Mouse (Mus musculus): ENCODE measurements around the gene Rassf2. TPM values are rescaled to one million over a fixed set of nuclear protein-coding genes. Genes with fewer than 3 reads are reported as not detected.
A peak's percentile ranks its signal among the peaks of the same experiment; 100 is the strongest.

Rassf2 gene
- total RNA-seq, 2 experiments from 2014 or later, result 3.5 to 6.8 TPM

DNA sequence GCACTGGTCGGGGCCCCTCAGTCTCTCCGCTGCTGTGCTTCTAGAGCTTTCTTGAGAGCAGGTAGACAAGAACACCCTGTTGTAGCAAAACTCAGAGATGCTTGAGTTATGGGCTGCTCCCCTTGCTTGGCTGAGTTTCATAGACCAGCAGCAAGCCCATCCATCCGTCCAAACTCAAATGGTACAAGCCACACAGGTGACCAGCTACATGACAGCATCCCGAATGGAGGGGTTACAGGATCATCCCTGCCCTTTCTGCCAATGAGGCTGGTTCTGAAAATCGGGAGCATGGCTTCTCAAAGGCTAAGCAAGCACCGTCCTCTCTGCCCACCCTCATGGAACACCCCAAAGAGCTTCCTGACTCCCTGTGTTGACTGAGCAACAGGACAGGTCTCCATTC lies 35.1 kb downstream of the Rassf2 start:
- intact Hi-C loops (cut with DNase I), result no loop called here
- TF ChIP-seq CTCF (IDR thresholded peaks at IDR 0.05), result no peak
- H3K4me3 ChIP-seq, result no peak overlapping the region
- no peak for DNase-seq
- H3K27ac ChIP-seq, result no peak overlapping the region

DNA sequence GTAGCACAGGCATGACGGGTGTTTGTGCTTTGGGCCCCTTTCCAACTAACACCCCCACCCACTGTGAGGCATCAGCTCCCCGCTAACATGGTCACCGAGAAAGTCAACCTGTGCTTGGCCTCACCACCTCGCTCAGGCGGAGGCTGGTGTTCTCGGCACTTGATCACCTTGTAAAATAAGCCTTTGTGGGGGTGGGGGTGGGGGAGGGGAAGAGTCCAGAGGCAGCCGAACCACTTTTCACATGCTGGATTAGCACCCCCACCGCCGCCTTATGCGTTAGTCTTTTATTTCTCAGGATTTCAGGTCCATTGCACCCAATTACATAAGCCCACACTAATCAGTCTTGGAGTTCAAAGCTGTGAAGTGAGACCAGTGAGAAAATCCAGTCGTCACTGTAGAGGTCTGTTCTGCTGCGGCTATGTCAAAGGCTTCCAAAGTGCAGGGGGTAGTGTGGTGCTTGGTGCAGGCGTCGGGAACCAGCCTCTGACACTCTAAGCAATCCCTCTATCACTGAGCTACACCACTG lies 36.4 kb downstream of the Rassf2 start:
- TF ChIP-seq CTCF (IDR thresholded peaks at IDR 0.05), result no peak
- intact Hi-C loops (cut with DNase I), result no loop called here
- Histone ChIP-seq H3K27ac (no peak overlapping the region), H3K4me3 (no peak overlapping the region)
- DNase-seq, result no peak

GRCm38 (mm10) chr2:131993151-131993550 lies 36.9 kb downstream of the Rassf2 start:
- no peak for DNase-seq
- intact Hi-C loops (cut with DNase I), result no loop called here
- Histone ChIP-seq H3K27ac (no peak overlapping the region), H3K4me3 (no peak overlapping the region)
- no peak for TF ChIP-seq CTCF (IDR thresholded peaks at IDR 0.05)

GRCm38 (mm10) chr2:131992487-131992886 lies 37.6 kb downstream of the Rassf2 start:
- intact Hi-C loops (cut with DNase I), result no loop called here
- TF ChIP-seq CTCF (IDR thresholded peaks at IDR 0.05), result no peak
- Histone ChIP-seq H3K27ac (no peak overlapping the region), H3K4me3 (no peak overlapping the region)
- DNase-seq, result no peak

DNA sequence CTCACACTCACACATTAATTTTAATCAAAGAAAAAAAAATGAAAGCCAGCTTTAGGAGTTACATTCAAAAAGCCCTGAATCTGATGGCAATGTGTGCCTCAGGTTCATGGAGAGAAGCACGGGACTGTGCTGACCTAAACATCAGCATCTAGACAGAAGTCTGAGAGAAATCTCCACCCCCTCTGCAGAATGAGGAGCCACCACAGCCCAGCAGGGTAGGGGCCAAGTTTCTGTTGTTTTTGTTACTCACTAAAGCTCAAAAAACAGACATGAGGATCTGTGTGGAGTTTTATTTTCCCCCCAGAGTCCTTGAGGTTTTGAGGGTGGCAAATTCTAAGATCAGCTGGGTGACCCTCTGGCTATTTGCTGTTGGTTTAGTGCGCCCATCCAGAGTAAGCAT lies 41.5 kb downstream of the Rassf2 start:
- intact Hi-C loops (cut with DNase I), result no loop called here
- no peak for TF ChIP-seq CTCF (IDR thresholded peaks at IDR 0.05)
- Histone ChIP-seq H3K27ac (no peak overlapping the region), H3K4me3 (no peak overlapping the region)
- no peak for DNase-seq

GRCm38 (mm10) chr2:131987950-131988349 lies 42.1 kb downstream of the Rassf2 start:
- H3K27ac ChIP-seq, result no peak overlapping the region
- peak; percentile 39 for TF ChIP-seq CTCF (IDR thresholded peaks at IDR 0.05)
- H3K4me3 ChIP-seq, result no peak overlapping the region
- no peak for DNase-seq
- intact Hi-C loops (cut with DNase I), result no loop called here

- peak; percentile 69 for DNase-seq
- peak; percentile 90 for TF ChIP-seq CTCF (IDR thresholded peaks at IDR 0.05)
- intact Hi-C loops (cut with DNase I), result loop anchor here (1.0 to 2.0 kb wide), 2 partner anchors 129 to 258 kb away; no protein-coding TSS in a partner anchor
These were observed 47.4 kb downstream of the Rassf2 start for GRCm38 (mm10) chr2:131982546-131983196.

GRCm38 (mm10) chr2:131980866-131981265 lies 49.2 kb downstream of the Rassf2 start:
- TF ChIP-seq CTCF (IDR thresholded peaks at IDR 0.05), result no peak
- no peak overlapping the region for H3K27ac ChIP-seq
- H3K4me3 ChIP-seq, result no peak overlapping the region
- no peak for DNase-seq
- intact Hi-C loops (cut with DNase I), result no loop called here

More at GRCm38 (mm10) chr2:131982546-131983196, 47.4 kb downstream of the Rassf2 start:
- Histone ChIP-seq H3K4me3 (no peak overlapping the region), H3K27ac (no peak overlapping the region)

- DNase-seq, result no peak
- TF ChIP-seq CTCF (IDR thresholded peaks at IDR 0.05), result no peak
- H3K27ac ChIP-seq, result no peak overlapping the region
- no peak overlapping the region for H3K4me3 ChIP-seq
- intact Hi-C loops (cut with DNase I), result no loop called here
These were observed 53.4 kb downstream of the Rassf2 start for GRCm38 (mm10) chr2:131976663-131977062.

DNA sequence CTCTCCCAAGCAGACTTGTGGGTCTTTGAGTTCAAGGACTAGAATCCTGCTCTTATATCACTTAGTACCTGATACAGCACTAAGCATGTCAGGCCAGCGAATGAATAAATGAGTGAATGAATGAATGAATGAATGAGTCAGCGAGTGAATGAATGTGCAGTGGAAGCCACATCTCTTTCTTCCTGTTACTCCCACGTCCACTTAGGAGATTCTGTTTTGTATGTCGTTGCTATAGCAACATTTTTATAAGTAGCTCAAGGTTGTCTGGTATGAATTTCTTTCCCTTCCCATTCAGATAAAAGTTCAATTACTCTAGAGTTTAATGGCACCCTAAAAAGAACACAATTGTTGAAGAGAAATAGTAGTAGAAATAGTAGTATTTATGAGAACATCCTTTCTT lies 59.0 kb downstream of the Rassf2 start:
- H3K4me3 ChIP-seq, result no peak overlapping the region
- no peak for DNase-seq
- H3K27ac ChIP-seq, result no peak overlapping the region
- intact Hi-C loops (cut with DNase I), result no loop called here
- TF ChIP-seq CTCF (IDR thresholded peaks at IDR 0.05), result no peak

GRCm38 (mm10) chr2:131970597-131970996 lies 59.5 kb downstream of the Rassf2 start:
- Histone ChIP-seq H3K4me3 (no peak overlapping the region), H3K27ac (no peak overlapping the region)
- no peak for DNase-seq
- no peak for TF ChIP-seq CTCF (IDR thresholded peaks at IDR 0.05)
- intact Hi-C loops (cut with DNase I), result no loop called here

DNA sequence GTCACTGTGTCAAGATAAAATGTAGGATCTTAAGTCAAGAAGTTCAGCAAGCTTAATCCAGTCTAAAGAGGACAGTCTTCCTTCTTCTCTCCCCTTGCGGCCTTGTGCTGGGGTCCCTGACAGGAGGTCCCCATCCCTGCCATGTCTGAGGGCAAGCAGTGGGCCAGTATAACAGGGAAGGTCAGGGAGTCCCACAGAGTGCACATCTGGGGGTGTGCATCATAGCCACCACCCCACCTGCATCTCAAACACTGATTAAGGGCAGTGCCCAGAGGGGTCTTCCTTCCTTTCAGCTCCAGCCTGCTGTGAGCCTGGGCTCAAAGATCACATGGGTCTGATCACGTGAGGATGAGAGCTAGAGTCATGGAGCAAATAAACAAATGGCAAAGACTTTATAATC lies 68.4 kb downstream of the Rassf2 start:
- Histone ChIP-seq H3K4me3 (no peak overlapping the region), H3K27ac (no peak overlapping the region)
- no peak for DNase-seq
- intact Hi-C loops (cut with DNase I), result no loop called here
- no peak for TF ChIP-seq CTCF (IDR thresholded peaks at IDR 0.05)

GRCm38 (mm10) chr2:131957731-131958222 lies 72.3 kb downstream of the Rassf2 start:
- Histone ChIP-seq H3K4me3 (no peak overlapping the region), H3K27ac (no peak overlapping the region)
- TF ChIP-seq CTCF (IDR thresholded peaks at IDR 0.05), result no peak
- DNase-seq, result no peak
- intact Hi-C loops (cut with DNase I), result no loop called here

Data from gastrocnemius, adult 2 months (tissue).